Mouse (Mus musculus) 416B (cell line): Measurements from ENCODE around the gene Birc3.
"Not testable (repeated sequence)": the region's sequence is repeated elsewhere in the genome, so short reads cannot be mapped to it uniquely, and the experiment has no call there.

Source experiments
- DNase-seq: peaks from one replicate; pipeline ENCODE4 v3.0.0; 2011; ENCODE audit warnings: low read depth

Birc3 gene

DNA sequence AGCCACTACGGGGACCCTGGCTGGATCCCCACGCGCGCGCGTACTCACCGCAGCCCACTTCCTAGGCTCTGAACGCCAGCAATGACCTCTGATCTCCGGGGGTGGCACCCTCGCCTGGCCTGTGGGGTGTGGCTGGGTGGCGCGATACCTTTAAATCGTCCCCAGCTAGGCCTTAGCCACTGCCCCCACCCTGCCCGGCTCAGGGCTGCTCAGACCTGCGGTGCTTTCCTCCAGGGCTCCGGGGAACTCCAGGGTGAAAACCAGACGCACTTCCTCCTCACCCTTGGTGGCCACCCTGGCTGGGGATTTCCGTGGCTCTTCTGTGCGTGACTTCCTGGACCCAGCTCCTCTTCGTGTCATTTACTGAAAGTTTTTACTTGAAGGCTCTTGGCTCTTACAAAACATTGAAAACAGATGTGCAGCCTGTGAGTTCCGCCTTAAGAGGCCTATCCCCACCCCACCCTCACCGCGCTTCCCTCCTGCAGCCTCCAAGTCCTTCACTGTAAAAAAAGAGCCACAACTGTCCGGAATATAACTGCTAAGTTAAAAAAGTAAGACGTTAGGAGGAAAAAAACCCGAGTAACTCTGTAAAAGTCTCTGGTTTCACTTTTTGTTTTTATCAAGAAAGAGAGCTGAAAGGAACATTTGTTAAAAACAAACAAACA, at the start of gene Birc3:
Birc3 (minus strand) TSS at position 412 of the 665 bp plus-strand sequence.
- DNase-seq, result peak; percentile 89

DNA sequence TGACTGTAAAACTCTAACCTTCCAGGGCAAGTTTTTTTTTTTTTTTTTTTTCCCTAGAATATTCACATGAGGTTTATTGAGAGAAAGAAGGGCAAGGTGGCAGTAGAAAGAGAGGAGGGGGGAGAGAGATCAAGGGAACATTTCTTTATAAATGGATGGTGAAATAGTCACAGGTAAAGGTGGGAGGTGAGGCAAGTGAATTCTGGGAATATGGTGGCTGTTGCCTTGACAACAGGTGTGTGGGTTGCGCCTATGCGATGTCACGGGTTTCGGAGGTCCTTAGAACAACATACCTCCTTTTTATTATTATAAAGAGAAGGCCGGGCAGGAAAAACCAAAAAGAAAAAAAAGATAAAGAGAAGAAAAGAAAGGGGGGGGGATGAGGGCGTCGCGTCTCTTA, 41.9 kb upstream of the Birc3 start:
- no peak for DNase-seq

DNA sequence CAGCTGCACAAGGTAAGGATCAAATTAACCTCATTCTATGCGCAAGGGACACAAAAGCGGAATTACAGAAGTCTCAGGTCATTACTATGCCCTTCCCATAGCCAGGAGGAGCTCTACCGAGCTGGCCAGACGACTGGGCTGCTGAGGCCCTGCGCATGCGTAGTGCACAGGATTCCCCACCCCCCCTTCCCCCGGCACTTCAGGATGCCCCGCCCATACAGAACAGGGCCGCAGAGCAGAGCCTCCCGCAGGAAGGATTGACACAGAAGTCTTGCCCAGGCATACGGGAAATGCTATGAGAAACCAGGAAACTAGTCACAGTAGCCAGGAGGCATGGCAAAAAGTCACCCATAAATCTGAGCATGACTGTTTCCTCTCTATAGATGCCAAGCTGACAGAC, 41.5 kb upstream of the Birc3 start:
- peak; percentile 43 for DNase-seq

DNA sequence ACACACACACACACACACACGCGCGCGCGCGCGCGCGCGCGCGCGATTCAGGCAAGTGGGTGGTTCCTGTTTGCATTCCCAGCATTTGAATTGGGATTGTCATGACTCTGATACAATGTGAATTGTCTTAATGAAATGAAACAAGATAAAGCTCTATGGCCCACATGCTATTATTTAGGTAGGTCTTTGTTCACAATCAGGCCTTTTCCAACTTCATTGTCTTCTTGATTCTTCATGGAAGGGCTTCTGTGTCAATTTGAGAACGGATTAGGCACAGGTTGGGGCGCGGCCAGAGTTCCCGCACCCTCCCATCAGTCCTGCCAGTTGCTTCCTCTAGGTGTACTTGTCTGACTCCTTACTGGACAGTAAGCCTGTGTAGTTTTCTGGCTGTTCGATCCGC, 41.0 kb upstream of the Birc3 start:
- no peak for DNase-seq

DNA sequence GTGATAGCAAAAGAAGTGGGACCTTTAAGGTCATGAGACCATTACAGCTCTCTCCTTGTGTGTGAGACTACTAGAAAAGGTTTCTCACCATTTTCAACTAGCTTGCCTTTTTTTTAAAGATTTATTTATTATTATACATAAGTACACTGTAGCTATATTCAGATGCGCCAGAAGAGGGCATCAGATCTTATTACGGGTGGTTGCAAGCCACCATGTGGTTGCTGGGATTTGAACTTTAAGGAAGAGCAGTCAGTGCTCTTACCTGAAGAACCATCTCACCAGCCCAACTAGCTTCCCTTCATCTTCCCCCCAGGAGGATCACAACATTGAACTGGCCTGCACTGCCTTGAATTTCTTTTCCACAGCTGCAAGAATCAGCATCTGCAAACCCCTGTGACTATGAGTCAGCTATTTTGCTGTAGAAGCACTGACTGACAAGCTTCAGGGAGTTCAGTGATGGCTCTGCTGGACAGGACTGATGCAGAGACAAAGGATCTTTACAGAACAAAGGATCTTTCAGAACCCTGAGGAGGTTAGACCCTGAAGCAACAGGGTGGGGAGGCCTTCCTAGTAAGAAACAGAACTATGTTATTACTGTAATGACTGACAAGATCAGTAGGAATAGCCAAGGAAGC, 34.5 kb upstream of the Birc3 start:
- peak; percentile 54 for DNase-seq

DNA sequence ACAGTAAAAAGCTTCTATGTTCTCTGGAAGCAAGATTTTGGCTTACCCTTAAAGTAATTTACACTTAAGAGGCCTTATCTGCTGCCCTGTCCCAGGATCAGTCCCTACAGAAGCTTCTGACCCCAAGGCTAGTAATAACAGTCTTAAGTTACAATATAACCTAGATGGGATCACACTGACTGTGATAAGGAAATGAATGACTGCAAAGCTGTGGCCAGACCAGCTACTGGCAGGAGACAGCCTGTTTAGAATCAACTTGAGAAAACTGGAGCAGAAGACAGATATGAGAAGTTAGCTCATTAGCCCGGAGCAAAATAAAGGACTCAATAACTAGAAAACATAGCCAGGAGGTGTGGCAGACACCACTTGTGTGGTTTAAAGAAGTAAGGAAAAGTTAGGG, 33.6 kb upstream of the Birc3 start:
- no peak for DNase-seq

DNA sequence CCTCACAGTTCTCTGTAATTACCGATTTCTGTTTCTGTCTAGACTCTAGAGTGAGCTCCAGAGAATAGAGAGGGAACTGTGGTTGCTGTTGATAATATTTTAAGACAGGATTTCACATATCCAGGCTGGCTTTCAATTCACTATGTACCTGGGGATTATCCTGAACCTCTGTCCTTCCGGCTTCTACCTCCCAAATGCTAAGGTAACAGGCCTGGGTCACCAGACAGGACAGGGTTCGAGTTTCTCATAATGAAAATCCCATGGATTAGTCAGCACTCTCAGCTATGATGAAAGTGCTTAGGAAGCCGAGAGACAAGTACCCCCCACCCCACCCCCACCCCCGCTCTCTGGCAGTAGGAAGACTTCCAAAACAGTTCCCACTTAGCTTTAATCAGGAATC, 30.8 kb upstream of the Birc3 start:
- DNase-seq, result no peak

DNA sequence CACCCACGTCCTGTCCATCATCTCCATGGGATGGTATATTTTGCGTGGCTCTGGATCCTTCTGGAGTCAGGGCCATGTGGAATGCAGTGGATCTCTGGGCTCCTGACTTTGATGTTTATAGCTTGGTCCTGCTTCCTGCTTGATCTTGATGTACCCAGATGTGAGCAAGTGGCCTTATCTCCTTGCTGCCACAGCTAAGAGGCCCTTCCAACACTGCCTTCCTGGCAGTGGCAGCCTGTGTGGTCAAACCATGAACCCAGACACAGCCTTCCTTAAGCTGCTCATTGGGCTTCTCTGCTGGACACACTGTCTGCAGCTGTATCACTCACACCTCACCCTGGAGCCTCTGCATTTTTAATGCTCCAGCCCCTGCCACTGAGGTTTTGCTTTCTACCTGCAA, 30.3 kb upstream of the Birc3 start:
- DNase-seq, result peak; percentile 18

DNA sequence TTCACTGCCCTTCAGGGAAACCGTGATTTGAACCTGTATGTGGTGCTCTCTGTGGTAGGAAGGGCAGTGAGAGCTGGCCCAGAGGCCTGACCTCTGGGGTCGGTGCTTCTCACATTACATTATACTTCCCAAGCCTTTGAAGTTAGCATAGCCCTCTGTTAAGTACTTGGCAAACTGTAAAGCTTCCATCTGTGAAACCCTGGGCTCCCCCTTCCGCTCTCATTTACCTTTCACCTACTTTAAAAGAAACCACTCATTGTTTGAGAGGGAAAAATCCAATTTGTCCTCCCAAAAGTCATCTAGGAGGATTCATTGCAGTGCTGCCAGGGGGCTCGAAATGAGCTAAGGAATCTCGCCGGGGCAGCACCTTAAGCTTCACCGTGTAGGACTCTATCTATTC, 29.3 kb upstream of the Birc3 start:
- DNase-seq, result no peak

DNA sequence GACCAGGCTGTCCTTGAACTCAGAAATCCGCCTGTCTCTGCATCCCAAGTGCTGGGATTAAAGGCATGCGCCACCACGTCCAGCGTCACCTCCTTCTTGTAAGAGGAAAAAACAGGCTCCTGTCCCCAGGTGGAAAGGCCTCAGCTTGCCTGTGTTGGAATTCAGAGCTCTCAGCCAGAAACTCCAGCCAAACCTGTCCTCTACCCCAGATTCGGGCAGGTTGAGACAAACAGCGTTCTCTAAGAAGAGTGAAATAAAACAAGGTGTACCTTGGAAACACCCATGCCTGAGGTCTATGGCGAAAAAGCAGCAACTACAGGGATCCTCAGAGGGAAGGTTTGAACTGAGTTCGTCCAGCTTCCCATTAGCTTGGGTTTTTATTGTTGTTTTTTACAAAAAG, 28.0 kb upstream of the Birc3 start:
- DNase-seq, result no peak

DNA sequence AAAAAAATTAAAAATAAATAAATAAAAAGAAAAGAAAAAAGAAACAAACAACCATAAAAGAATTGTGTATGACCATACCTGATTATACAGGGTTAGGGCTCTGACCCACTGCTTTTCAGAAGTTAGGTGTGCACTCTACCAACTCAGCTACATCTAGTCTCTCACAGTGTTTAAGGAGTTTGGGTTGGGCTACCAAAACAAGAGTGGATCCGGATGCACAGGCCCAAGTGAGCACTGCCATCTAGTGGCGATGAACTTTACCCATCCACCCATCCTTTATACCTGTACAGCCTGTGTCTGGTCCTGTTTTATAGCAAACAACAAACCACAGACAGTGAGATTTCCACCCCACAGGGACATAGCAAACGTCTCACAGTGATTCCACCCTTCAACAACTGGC, 24.5 kb upstream of the Birc3 start:
- peak; percentile 69 for DNase-seq

DNA sequence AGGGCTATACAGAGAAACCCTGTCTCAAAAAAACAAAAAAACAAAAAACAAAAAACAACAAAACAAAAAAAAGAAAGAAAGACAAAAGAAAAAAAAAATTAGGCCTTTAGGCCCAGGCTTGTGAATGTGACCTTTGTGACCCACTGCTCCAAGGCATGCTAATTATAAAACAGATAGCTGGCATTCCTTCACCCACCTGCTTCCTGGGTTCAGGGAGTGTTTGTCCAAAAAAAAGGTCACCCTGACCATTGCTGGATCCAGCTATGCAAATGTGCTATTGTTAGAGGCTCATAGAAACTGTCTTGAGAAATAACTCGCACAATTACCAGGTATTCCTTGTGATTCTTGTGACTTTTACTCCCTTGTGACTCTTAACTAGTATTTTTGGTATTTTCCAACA, 18.8 kb upstream of the Birc3 start:
- not testable (repeated sequence) for DNase-seq

DNA sequence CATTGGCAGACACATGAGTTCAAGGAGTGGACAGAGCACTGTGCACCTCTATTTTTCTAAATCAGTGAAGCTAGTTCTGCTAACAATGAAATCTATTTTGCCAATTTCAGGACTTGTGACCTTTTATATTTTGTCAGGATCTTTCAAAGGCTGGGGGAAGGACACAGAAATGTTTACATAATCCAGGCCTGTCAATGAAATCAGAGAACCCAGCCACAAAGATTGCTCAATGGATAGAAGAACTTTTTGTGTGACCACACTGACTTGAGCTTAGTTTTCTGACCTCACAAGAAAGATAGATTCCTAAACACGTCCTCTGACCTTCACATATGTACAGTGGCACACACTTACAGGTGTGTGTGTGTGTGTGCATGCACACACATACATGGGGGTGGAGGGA, 18.2 kb upstream of the Birc3 start:
- peak; percentile 36 for DNase-seq

DNA sequence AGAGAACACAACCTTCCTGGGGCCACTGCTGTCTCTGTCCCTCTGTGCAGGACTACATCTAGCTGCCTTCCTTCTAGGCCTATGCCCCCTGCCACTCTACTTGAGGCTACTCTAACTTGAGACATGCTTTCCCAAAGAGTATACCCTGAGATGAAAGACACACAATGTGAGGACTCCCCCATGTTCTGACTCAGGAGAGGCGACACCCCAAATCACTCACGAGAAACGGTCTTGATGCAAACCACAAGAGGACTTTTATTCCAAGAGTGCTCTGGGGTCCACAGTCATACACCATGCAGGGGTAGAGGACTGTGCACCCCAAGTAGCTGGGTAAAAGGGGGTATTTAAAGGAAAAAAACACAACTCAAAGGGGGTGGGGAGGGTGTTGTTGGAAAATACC, 11.4 kb upstream of the Birc3 start:
- no peak for DNase-seq

DNA sequence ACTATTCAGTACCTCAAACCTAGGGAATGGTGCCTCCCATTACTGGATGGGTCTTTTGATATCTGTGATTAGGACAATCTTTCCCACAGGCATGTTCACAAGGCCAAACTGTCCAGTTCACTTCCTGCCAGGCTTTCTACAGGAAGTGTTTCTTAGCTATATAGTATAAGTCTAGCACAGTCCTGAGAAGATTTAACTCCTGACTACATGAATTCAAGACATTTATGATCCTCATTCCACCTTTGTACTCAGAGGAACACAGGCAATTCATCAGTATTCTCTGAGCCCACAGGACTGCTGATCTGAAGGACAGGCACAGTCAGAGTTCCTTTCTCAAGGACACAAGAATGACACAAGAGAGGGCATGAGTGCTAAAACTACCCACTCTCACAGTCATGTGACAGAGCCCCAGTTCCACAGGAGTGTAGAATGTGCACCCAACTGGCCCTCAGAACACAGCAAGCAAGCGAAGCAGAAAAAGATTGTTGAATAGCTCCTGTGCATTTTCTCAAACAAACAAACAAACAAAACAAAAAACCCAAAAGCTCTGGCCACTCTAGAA, 9.4 kb upstream of the Birc3 start:
- no peak for DNase-seq

DNA sequence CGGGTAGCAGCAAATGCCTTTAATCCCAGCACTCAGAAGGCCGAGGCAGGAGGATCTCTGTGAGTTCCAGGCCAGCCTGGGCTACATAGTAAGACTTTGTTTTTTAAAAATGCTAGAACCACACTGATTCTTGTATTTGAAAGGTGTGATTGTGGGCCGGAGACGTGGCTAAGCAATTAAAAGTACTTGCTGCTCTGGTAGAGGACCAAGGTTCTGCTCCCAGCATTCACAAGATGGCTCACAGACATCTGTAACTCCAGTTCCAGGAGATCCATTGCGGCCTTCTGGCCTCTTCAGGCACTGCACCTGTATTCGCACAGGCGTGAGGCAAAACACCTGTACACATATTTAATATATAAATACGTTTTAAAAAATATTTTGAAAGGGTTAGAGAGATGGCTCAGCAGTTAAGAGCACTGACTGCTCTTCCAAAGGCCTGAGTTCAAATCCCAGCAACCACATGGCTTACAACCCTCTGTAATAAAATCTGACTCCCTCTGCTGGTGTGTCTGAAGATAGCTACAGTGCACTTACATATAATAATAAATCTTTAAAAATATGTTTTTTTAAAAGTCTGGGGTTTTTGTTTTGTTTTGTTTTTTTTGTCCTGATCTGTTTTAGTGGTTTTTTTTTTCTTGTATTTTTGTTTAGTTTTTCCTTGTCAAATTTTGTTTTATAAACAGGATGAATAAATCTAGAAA, 675 bp upstream of the Birc3 start:
- peak; percentile 64 for DNase-seq

DNA sequence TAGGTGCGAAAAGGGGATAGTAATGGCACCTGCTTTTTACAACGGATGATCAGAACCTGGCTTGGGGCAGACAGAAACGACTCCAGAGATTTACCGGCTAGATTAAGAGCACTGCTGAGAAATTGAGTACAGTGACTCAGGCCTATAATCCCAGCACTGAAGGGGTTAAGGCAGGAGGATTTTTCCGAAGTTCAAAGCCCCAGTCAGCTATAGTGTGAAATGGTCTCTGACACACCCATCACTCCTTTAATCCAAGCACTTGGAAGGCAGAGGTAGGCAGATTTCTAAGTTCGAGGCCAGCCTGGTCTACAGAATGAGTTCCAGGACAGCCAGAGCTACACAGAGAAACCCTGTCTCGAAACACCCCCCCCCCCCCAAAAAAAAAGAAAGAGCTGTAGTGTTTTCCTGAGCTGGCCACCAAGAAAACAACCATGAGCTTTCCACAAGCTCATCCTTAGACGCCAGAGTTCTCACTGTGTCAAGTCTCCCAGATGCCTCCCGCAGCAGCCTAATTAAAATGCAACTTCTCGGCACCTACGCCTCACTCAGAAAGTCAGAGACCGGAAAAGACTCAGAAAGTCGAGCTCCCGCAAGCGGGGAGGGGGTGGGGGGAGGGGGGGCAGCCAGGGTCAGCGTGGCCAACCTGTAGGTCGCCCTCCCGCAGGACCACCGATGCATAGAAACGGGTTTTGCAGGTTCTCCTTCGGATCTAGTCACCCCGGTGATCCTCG, 777 bp downstream of the Birc3 start:
- DNase-seq, result peak; percentile 71

DNA sequence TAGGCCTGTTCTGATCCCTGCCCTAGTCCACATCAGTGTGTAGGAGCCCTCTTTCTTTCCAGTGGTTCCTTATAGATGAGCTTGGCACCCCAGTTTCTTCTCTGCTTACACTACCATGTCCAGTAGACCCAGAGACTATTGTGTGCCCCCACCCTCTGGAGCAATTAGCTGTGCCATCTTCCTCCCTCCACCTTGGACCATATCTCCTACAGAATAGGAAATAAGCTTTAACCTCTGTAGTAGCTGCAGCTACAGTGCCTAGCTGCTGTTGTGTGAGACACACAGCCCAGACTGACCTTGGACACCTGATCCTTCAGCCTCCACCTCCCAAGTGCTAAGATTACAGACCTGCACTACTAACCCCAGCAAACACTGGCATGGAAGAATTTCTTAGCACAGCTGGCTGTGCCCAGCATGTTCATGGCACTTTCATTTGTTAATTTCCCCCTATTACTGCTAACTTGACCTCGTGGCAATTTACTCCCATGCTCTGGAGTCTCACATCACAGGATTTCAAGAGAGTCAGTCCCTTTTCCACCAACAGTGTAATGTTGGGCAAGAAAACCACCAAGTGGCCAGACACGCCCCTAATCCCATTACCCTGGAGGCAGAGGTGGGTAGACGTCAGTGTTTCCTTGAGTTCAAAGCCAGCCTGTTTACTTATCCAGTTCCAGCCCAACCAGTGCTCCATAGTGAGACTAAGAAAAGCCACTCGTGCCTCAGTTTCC, 1.5 kb downstream of the Birc3 start:
- DNase-seq, result peak; percentile 64

DNA sequence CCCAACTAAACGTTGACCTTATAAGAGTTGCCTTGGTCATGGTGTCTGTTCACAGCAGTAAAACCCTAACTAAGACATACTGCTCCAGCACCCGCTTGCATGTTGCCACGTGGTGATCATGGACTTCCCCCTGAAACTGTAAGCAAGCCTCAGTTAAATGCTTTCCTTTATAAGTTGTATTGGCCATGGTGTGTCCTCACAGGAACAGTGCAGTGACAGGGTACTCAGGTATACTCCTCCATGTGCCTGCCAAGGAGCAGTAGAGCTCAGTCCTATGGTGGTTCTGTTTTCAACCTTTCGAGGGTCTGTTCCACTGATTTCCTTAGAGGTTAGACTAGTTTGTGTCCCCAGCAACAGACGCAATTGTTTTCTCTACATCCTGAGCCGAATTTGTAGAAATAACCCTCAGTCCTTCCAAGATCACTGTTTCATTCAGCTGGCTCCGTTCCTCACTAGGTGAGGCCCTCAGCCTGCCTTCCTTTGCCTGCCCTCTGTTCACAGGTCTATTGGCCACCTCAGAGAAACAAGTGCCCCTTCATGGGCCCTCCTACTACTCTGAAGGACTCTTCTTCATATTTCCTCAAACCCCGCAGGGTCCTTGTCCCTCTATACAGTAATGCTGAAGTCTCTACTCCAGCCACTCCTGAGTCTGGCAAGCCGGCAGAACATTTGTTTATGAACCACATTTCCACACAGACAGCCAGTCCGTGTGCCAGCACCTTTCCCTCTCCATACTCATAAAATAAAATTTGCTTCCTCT, 2.2 kb downstream of the Birc3 start:
- DNase-seq, result no peak

DNA sequence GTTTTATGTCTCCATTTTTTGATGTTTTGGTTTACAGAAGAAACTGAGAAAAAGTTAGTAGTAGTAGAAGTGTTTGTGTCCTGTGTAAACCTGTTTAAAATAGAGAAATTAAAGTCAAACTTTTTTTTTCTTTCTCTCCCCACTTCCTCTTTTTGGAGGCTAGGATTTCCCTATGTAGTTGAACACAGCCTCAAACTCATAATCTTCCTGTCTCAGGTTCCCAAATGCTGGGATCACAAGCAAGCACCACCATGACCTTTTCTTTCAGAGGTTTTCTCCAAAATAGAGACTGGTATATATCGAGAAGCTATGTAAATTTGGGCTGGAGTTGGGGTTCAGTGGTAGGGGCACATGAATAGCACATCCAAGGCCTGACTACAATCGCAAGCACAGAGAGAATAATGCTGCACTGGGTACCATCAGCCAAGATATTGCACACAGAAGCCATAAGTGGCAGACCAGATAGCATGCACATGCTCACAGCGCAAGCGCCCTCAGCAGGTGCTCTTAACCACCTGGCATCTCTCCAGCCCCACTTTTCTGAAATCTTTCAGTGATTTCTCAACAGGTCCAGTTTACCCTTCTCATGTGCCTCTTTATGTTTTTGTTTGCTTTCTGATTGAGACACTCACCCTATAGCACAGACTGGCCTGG, 4.0 kb downstream of the Birc3 start:
- peak; percentile 65 for DNase-seq
